Mouse (Mus musculus) inflammation-experienced regulatory T-cells (primary cell): ENCODE results near the gene Iqcf6. TPM values are rescaled to one million over a fixed set of nuclear protein-coding genes. Genes with fewer than 3 reads are reported as not detected.

Experiments
- polyA plus RNA-seq, 2 experiments: library from polyadenylated mRNA; unstranded; fragments of 100-300 nt; shearing (Covaris generic); gene quantifications; one replicate each; pipeline ENCODE4 v1.2.1; 2017

The Iqcf6 gene
- polyA plus RNA-seq: not detected

DNA sequence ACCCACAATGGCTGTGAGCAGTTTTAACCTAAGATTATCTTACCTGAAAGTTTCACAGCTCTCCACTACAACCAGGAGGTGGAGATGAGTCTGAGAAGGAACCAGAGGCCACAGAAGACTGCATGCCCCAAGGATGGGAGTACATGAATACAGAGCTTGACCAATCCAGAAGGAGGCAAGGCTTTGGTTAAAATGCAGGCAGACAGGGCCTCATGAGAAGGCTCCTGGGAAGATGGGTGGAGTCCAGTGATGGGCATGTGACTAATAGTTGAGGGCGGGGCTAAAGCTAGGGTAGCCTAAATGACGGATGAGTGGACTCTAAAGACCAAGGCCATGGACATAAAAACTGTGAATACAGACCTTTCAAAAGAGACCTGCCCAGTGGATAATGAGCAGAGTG lies at the start of gene Iqcf6:
Gene Iqcf6, plus strand, starts transcription at position 301 of the 400 bp plus-strand sequence.

GRCm38 (mm10) chr9:106655884-106656720 lies 29.7 kb downstream of the Iqcf6 start, which contains the start of gene Grm2:
TSS of gene Grm2 (minus strand) at chr9:106656082.

Other genes starting within 250 kb of the Iqcf6 start
- 100 to 1,000 TPM; 529 to 539 TPM for gene Rpl29, start 197.1 kb upstream of the Iqcf6 start, polyA plus RNA-seq
- gene Acy1, start 188.3 kb upstream of the Iqcf6 start, polyA plus RNA-seq: 10 to 100 TPM; 19.1 to 22.0 TPM
- gene Abhd14b, start 179.1 kb upstream of the Iqcf6 start, polyA plus RNA-seq: 10 to 100 TPM; 13.0 to 14.9 TPM
- gene Abhd14a, start 178.9 kb upstream of the Iqcf6 start, polyA plus RNA-seq: 10 to 100 TPM; 14.4 to 16.0 TPM
- 10 to 100 TPM; 12.2 to 13.9 TPM for gene Pcbp4, start 173.3 kb upstream of the Iqcf6 start, polyA plus RNA-seq
- under 1 TPM in 1 of 2 experiments, not detected in 1; 0.27 TPM for gene Gpr62, start 160.6 kb upstream of the Iqcf6 start, polyA plus RNA-seq
- gene Rrp9, start 150.6 kb upstream of the Iqcf6 start, polyA plus RNA-seq: 10 to 100 TPM; 73.0 to 97.0 TPM
- gene Parp3, start 149.6 kb upstream of the Iqcf6 start, polyA plus RNA-seq: 10 to 100 TPM; 63.2 to 77.1 TPM
- not detected for gene Iqcf1, start 126.6 kb upstream of the Iqcf6 start, polyA plus RNA-seq
- gene Iqcf5, start 112.0 kb upstream of the Iqcf6 start, polyA plus RNA-seq: not detected
- gene Iqcf3, start 65.0 kb upstream of the Iqcf6 start, polyA plus RNA-seq: 1 to 10 TPM in 1 of 2 experiments, not detected in 1; 2.9 TPM
- gene Iqcf4, start 55.6 kb upstream of the Iqcf6 start, polyA plus RNA-seq: not detected
- 1 to 10 TPM in 1 of 2 experiments, under 1 TPM in 1; 0.27 to 1.1 TPM for gene Grm2, start 29.5 kb downstream of the Iqcf6 start, polyA plus RNA-seq
- 10 to 100 TPM; 65.1 to 79.3 TPM for gene Tex264, start 59.3 kb downstream of the Iqcf6 start, polyA plus RNA-seq
- gene Rad54l2, start 162.6 kb downstream of the Iqcf6 start, polyA plus RNA-seq: 1 to 10 TPM; 7.6 to 7.9 TPM
- 10 to 100 TPM; 30.8 to 42.1 TPM for gene Dcaf1, start 195.3 kb downstream of the Iqcf6 start, polyA plus RNA-seq